Mouse (Mus musculus): Measurements from ENCODE around the gene Tnfsf9.

Tnfsf9 gene

DNA sequence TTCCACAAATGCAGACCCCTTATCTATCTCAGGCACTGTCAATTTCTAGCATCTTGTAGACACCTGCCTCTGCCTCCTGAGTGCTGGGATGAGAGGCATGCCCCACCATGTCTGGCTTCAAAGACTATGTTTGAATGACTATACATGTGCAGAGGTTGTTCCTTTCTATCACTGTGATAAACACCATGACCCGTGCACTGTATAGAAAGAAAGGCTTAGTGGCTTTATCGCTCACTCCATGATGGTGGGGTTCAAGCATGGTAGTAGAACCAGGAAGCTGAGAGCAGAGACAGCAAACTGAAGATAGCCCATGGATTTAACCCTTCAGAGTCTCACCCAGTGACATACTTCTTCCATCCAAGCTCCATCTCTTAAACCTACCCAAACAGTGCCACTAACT lies 29.6 kb downstream of the Tnfsf9 start:
- no peak for DNase-seq (ENCODE audit: low spot score)

- no peak for DNase-seq (ENCODE audit: low spot score)
These were observed 30.5 kb downstream of the Tnfsf9 start for GRCm38 (mm10) chr17:57135635-57136034.

GRCm38 (mm10) chr17:57138676-57139075 lies 33.6 kb downstream of the Tnfsf9 start:
- DNase-seq (ENCODE audit: low spot score): no peak

GRCm38 (mm10) chr17:57139708-57140107 lies 34.6 kb downstream of the Tnfsf9 start:
- no peak for DNase-seq (ENCODE audit: low spot score)

DNA sequence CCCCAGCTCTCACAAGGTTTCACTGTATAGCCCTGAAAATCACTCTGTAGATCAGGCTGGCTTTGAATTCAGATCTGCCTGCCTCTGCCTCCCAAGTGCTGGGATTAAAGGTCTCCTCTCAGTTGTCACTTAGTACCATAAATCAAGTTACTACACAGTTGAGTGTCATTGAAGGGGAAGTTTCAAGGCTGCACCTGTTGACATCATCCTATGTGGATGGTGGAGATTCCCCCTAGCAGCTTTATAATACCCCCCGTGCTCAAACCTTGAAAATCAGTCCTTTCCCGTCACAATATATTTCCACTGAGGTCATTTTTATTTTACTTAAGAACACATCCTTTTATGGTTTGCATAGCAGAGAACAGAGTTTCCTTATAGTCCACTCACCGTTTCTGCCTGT lies 38.6 kb downstream of the Tnfsf9 start:
- no peak for DNase-seq (ENCODE audit: low spot score)

GRCm38 (mm10) chr17:57145115-57145514 lies 40.0 kb downstream of the Tnfsf9 start:
- DNase-seq (ENCODE audit: low spot score): no peak

DNA sequence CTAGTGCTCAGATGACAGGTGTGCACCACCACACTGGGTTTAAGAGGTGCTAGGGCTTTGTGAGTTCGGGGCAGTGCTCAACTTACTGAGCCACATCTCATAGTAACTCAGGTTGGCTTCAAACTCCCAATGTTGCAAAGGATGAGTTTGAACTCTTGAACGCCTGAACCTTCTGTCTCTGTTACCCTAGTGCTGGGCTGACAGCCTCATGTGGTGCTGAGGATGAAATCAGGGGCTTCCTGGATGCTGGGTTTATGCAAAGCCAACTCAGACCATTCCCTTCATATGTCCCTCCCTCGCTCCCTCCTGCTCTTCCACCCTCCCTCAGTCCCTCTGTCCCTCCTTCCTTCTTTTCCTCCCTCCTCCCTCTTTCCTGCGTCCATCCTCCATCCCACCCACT lies 43.2 kb downstream of the Tnfsf9 start:
- DNase-seq (ENCODE audit: low spot score): no peak

- no peak for DNase-seq (ENCODE audit: low spot score)
These were observed 44.1 kb downstream of the Tnfsf9 start, which contains the start of gene Cd70 for GRCm38 (mm10) chr17:57148994-57149803. Gene Cd70, minus strand, starts transcription at chr17:57149777.

- no peak for DNase-seq (ENCODE audit: low spot score)
These were observed 47.9 kb downstream of the Tnfsf9 start for GRCm38 (mm10) chr17:57153006-57153405.

DNA sequence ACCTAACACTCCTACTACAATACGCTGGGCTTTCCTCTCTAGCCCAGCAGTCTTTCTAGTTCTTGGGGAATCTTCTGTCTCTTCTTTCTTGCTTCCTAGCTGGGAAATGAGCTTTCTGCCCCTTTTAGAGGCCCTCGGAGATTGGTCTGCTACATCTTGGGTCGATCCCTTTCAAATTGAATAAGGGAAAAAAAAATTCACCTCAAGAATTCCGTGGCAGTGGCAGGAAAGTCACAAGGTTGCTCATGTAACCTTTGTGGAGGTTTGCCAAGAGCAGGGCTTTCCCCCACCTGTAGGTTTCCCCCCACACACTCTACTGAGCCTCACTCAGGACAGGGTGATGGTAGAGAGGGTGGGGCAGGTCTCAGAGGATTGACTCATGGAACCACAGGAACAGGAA lies 48.7 kb downstream of the Tnfsf9 start:
- DNase-seq (ENCODE audit: low spot score): no peak

Measured in testis, postnatal 10 days (tissue).